Mouse (Mus musculus): ENCODE data around the gene Rbbp6. TPM values are rescaled to one million over a fixed set of nuclear protein-coding genes. Genes with fewer than 3 reads are reported as not detected.

The Rbbp6 gene
- 10 to 100 TPM; 64.7 to 67.6 TPM for total RNA-seq (2021)
- long read RNA-seq, experiment 1, full-length matches to known transcripts = 44 of 60 reads
- long read RNA-seq, experiment 1, partial matches to known transcripts = 2 of 60 reads
- long read RNA-seq, experiment 1, other reads (novel, unspliced or antisense) = 14 of 60 reads
- long read RNA-seq, experiment 2, full-length matches to known transcripts = 45 of 60 reads
- long read RNA-seq, experiment 2, partial matches to known transcripts = 1 of 60 reads
- long read RNA-seq, experiment 2, other reads (novel, unspliced or antisense) = 14 of 60 reads

DNA sequence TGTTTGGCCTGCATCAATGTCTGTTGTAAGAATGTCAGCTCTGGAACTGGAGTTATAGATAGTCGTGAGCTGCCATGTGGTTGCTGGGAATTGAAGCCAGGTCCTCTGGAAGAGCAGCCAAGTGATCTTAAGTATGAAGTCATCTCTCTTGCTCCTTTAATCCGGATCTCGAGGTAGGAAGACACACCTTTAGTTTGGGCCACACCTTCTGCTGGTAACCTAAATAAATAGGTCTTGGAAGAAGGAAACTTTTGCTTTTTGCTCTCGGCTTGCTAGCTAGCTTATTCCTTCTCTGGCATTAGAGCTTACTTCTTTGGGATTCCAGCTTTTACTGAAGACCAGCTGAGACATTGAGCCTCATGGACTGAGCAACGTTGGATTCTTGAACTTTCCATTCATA lies at the start of gene Rbbp6:
Gene Rbbp6 (plus strand): TSS at position 301 of the 400 bp plus-strand sequence.
- no peak for DNase-seq (ENCODE audit: low spot score in 2 of 2)

DNA sequence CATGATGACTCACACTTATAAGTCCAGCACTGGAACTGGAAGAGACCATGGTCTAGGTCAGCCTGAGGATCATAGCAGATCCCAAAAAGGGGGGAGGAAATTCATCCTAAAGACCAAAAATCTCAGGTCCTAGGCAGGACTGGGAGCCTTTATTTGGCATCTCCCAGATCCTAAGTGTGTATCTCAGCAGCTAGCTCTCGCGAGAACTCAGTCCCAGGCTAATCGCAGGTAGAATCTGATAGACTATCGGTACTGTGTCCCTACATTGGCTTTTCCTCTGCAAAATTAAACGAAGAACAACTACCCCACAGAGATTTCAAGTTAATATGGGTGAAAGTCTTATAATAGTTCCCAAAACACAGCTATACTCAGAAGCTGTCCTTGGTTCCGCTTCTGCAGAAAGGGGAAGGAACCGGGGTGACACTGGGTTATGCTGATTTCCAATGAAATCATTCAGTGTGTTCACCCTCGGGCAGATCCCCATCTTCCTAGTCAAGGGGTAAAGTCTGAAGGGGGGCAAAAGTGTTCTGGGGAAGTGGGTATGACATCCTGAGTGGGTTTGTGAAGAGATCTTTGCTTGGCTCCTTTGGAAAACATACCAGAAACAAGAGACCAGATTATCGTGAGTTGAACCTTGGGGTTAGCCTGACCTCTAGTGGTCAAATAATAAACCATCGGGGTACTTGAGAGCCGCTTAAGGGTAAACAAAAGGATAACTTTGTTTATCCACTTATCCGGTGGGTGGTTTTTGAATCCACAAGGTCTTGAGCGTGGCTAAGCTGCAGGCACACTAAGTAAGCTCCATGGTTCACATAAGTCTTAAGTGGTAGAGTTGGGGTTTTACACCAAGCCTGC lies 45.5 kb upstream of the Rbbp6 start:
- peak; percentile 50 to 52 for DNase-seq (ENCODE audit: low spot score in 2 of 2)

DNA sequence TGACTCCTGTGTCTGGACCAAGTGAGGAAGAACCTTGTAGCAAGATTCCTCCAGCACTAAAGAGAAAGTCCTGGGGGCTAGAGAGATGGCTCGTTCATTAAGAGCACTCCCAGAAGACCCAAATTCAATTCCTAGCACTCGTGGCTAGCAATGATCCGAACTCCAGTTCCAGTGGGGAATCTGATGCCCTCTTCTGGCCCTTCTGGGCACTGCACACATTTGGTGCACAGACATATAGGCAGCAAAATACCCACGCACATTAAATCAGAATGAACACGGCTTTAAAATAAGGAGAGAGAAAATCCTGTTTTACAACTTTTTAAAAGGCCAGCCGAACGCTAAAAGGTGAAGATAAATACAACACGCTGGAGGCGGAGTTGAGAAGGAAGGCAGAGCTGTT lies 43.9 kb upstream of the Rbbp6 start:
- DNase-seq (ENCODE audit: low spot score in 2 of 2) = no peak

DNA sequence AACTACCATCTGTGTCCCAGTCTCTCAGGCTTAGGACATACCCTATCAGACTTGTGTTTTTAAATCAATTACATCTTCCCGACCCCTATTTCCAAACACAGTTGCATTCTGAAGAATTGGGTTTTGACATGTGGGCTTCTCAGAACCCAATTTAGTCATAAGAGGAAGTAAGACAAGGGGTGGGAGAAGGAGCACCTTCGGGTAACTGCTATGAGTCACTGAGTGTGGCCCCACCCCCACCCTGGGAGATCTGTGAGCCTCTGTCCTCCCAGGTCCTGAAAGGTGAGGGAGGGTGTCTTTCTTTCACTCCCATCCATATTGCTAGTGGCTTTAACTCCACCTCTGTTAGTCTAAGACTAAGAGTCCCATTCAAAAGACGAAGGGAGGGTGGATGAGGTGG lies 41.2 kb upstream of the Rbbp6 start:
- no peak for DNase-seq (ENCODE audit: low spot score in 2 of 2)

DNA sequence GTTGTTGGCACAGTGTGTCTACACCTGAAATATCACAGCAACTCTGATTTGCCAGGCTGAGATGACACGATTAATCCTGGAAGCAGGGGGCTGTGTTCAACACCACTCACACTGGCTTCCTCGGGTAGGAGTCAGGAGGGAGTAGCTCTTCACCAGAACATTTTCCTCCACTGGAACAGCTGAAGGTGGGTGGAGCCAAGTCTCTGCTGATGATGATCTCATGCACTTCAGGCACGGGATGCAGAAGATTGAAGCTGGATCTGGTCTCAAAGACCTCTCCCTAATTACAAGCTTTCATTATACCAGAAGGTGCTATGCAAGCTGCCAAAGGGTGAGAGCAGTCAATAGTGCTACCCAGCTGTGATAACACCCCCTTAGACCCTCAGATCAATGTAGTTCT lies 35.0 kb upstream of the Rbbp6 start:
- DNase-seq (ENCODE audit: low spot score in 2 of 2) = peak in 1 of 2 experiments; percentile 9

DNA sequence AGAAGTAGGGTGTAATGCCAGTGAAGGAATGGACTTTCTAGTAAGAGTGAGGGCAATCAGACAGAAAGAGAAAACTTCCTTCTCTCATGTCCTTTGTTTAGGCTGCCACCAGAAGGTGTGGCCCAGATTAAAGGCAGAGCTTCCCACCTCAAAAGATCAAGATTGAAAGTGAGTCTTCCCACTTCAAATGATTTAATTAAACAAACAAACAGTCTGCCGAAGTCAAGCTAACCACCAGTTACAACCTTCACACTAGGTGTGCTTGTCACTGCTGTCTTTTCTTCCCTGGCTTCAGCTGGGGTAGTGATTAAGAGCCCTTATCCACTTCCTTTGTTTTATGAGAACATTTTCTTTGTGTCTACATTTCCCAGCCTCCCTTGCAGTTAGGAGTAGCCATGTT lies 33.3 kb upstream of the Rbbp6 start:
- no peak for DNase-seq (ENCODE audit: low spot score in 2 of 2)

DNA sequence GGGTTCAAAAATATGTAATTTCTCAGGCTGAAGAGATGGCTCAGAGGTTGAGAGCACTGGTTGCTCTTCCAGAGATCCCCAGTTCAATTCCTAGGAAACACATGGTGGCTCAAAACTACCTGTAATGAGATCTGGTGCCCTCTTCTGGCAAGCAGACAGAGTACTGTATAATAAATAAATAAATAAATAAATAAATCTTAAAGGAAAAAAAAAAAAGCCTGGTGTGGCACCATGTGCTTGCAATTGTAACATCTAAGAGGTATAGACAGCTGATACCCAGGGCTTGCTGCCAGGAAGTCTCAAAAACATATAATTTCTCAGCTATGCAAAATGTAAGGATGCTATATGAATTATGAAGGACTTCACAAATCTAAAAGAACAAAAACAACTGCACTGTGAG lies 28.9 kb upstream of the Rbbp6 start:
- DNase-seq (ENCODE audit: low spot score in 2 of 2) = no peak

DNA sequence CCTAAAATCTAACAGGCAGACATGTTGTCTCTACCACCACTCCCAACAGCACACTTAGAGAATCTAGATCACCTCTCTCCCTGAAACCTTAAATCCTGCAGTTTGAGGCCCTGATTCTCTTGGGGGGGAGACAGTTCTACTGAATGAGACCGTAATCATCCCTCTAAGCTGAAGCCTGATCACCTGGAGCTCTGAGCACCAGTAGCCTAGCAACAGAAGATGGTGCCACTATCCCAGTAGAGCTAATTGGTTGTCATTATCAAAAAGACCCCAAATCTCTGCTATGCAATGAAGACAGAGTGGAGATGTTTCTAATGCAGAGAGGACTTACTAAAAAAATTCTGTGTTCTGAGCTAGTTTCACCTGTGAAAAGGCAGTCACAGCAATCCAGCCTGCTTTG lies 27.3 kb upstream of the Rbbp6 start:
- DNase-seq (ENCODE audit: low spot score in 2 of 2) = no peak

DNA sequence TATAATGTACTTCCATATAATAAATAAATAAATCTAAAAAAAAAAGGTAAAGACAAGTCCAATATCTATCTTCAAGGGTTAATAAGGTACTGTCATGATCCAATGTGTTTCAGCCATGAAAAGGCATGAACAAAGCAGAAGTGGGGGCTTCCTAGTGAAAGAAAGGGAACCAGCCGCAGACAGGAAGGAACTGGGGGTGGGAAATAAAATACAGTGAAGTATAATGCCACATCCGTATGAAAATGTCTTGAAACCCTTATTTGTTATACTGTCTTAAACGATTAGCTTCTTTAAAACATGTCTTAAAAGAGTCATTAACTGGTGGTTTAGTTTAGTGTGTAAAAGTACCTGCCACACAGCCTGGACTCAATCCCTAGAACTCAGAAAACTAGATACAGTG lies 26.3 kb upstream of the Rbbp6 start:
- DNase-seq (ENCODE audit: low spot score in 2 of 2) = no peak

DNA sequence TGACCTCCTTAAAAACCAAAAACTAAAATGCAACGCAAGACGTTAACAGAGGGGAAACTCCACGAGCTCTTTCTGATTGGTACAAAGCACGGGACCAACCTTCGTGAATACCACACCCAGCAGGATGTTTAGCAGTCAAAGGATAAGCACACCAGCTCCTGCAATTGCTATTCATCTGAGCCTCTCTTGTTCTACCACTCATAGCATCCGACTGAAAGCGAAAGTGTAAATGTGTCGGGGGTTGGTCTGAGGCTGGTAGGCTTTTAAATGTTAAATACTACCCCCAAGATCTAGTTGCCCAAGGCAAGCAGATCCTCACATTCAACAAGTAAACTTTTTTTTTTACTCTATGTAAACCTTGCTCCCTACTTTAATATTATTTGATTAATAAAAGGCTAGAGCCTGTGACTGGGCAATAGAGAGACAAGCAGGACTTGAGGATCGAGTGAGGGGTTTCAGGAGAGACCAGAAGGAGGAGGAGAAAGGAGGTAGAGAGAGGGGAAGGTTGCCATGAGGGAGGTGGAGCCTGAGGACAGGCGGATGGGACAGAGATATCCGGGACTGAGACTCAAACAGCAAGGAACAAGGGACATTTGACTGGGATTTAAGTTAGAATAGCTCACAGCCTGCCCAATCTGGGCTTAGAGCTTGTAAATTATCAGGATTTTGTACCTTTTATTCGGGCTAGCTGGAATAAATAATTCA lies 25.0 kb upstream of the Rbbp6 start:
- no peak for DNase-seq (ENCODE audit: low spot score in 2 of 2)

DNA sequence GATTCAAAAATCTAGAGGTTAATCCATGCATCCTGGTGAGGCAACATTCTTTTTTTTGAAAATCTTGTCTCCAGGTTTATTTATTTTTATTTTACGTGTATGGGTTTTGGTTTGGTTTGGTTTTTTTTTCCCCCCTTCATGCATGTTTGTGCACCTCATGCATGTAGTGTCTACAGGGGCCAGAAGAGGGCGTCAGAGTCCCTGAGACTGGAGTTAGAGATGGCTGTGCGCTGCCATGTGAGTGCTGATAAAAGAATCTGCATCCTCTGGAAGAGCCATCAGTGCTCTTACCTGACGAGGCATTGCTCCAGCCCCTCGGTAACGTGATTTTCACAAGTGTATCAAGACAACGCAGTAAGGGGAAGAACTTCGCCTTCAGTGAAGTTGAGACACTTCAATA lies 23.4 kb upstream of the Rbbp6 start:
- no peak for DNase-seq (ENCODE audit: low spot score in 2 of 2)

DNA sequence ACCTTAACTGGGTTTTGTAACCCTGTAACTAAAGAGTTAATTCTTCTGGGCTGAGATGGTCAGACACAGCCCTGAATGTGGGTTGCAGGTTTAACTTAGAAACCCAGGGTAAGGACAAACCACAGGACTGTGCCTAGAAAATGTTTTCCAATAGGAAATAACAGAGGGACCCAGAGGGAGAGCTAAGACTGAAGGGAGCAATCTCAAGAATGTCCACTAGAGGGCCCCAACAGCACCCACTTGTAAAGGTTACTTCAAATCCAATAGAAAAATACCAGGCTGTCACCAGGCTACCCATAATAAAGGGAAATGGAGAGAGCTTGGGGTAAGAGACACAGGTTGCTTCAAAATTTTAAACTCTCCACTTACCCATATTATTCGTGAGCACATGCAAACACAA lies 20.3 kb upstream of the Rbbp6 start:
- peak; percentile 79 to 87 for DNase-seq (ENCODE audit: low spot score in 2 of 2)

DNA sequence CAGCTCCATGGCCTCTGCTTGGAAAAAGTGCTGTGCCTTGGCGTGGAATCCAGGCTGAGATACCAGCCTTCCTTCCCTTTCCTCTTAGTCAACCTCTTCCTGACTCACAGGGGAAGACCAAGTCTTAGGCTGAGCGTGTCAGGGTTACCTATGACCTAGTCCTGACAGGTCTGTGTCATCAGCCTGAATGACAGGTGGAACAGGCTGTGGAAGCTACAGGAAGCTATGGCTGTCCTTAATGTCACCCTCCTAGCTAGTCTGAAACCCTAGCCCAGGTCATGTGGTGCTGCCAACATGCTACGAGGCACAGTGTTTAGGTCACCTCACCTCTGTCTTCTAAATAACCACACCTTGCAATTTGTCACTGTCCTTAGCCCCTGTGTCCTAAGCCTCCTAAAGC lies 16.2 kb upstream of the Rbbp6 start:
- no peak for DNase-seq (ENCODE audit: low spot score in 2 of 2)

DNA sequence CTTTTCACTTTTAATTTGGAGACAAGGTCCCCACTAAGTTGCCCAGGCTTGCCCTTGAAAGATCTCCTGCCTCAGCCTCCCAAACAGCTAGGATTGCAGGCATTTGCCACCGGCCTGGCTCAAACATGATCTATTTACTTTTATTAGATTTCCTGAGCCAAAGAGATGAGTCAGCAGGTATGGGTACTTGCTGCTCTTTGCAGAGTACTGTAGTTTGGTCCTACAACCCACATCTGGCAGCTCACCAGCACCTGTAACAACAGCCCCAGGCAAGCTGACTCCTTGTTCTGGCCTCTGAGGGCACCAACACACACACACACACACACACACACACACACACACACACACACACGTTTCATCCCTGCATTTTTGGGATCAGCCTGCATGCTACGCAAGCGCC lies 14.0 kb upstream of the Rbbp6 start:
- DNase-seq (ENCODE audit: low spot score in 2 of 2) = no peak

DNA sequence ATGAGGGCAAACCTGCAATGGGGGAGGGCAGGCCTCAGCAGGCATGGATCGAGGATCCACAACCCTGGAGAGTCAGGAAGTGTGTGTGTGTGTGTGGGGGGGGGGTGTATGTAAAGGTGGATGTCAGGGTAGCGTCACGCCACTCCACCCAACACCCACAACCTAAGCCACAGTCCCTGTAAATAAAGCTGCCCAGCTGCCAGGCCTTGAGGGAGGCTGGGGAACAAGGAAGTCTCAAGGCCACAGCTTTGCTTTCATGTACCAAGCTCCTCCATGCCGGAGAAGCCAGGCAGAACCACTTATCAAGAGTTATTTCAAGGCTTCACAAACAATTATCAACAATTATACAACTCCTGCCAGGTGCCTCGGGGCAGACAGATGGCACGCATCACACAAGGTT lies 13.4 kb upstream of the Rbbp6 start:
- DNase-seq (ENCODE audit: low spot score in 2 of 2) = no peak

DNA sequence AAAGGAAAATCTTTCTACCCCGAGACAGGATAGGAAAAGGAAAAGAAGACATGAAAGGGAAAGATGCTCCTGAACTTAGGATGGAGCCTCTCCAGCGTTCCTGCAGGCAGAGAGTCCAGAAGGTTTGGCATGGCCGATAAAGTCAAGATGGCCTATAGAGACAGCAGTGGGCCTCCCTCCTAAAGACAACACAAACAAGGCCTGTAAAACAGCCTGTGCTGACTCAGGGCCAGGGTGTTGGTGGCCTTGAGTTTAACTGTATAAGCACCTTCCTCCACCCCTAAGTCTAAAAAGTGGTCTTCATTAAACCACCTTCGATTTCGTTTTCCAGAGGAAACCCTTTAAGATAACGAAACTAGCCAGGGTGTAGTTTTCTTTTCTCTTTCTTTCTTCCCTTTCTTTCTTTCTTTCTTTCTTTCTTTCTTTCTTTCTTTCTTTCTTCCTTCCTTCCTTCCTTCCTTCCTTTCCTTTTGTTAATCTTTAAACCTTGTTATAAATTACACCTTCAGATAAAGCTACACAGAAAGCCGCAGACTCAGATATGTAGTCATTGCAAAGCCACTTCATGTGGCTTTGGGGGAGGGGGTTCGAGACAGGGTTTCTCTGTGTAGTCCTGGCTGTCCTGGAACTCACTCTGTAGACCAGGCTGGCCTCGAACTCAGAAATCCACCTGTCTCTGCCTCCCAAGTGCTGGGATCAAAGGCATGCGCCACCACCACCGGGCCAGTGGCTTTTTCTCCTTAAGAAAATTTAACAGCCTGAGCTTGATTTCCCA lies 10.8 kb upstream of the Rbbp6 start:
- DNase-seq (ENCODE audit: low spot score in 2 of 2) = no peak

DNA sequence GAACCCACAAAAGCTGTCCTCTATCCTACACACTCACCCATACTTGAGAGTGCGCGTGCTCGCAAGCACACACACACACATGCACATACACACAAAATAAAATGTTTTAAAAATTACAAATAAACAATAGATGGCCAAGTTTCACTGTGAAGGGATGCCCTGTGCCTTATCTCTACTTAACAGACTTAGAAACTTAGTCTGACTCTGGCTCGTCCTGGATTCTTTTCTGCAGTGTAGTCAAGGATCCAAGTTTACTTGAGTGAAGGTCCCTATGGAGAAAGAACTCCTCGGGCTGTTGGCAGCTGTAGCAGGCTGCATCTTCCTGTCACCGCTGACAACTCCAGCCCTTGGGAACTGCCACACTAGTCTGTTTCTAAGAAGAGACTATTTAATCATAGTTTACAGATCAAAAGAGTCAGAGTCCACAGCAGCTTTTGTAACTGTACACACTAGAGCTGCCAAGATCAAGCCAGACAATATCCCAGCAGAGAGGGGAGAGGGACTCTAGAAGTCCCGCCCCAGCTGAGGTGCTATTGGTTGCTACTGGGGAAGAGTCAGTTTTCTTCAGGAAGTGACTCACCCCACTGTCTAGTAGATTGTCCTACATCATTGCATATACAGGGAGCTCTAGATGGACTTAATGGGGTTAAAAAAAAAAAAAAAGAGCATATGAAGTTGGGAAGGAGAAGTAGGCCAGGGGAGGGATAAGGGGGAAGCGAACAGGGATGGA lies 10.1 kb upstream of the Rbbp6 start:
- DNase-seq (ENCODE audit: low spot score in 2 of 2) = no peak

DNA sequence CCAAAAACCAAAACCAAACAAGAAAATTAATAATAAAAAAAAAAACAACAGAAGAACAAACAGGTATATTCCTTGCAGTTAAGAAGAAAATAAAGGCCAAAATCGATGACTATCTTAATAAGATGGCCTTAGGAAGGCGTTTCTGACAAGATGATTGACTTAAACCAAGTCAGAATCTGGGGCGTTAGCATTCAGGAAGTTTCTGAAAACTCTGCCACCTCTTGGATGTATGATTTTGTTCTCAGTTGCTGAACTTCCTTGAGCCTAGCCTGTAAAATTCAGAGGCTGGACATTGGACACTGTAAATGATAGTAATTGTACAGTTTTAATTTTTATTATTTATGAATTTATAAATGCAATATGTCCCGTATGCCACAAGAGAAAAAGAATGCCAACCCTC lies 3.3 kb downstream of the Rbbp6 start:
- no peak for DNase-seq (ENCODE audit: low spot score in 2 of 2)

DNA sequence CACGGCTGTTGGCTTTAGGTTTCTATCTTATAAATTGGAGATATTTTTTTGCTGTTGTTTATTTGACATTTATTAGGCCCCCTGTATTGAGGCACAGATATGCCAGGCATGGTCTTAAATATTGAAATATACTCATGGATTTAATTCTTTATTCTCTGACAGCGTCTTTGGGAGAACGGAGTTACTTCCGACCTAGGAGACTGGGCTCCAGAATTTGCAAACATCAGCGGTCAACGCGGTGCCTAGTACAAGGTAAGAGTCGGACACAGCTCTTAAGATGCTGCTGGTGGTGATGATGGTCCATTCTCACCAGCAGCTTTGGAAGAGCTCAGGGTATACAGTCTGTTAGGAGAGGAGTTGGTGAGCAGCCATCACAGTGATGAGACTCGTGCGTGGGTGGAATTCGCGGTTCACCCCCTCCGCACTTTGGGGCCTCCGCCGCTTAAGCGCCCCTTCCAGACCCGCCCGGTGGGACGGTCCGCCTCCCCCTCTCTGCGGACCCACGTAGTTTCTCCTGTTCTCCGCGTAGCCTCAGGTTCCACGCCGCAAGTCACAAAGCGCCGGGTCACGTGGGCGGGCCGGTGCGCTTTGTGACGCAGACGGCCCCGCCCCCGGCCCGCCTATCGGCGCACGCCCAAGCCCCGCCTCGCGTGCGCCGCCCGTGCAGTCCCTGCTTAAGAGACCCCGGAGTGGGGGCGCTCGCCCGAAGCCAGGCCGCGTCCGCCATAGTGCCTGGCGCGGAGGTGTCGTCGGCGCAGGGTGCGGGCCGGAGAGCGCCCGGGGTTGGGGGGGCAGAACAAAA lies 3.9 kb downstream of the Rbbp6 start:
- DNase-seq (ENCODE audit: low spot score in 2 of 2) = peak; percentile 92 to 94

All from left cerebral cortex, adult 18-20 months (tissue).